In the genomic region with DNA sequence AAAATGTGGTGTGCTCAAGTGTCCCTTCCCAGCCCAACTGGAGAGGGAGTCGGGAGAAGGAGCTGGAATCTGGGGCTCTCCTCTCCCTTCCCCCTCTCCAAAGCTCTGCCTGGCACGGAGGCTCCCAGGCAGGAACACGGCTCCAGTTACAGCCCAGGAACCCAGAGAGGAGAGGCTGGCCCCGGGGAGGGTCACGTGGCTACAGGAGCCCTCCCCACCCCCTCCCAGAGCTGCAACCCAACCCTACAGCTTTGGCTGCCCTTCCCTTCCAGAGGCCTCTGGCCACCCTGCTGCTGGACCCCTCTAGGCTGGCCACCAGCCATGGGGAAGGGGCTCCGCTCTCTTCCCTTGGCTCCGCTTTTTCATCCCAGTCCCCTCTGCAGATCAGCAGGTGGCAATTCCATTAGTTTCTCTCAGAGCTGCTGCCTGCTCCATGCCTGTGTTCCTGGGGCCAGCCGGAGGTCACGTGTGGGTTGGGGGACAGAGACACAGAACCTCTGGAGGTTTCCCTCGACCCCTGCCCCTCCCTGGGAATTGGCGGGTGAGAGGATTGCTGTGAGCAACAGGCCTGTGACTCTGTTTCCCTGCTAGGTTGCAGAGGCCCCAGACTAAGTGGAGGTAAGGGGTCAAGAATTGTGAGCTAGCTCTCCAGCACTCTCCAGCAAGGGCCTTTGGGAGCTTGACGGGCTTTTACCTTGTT, we compare ENCODE assay signal across 9 mouse cellular contexts. TPM values are rescaled to one million over a fixed set of nuclear protein-coding genes. Genes with fewer than 3 reads are reported as not detected.
DNase-seq lines count a peak whose midpoint lies in the region; ATAC-seq lines count a peak whose summit lies in the region.
"Had no signal": no experiment of that assay in that cellular context is flagged by ENCODE, and none has a peak within 500 bp of the region (broad histone marks: within the 10 kb centered on the region; RNA-seq: fewer than 3 reads in every experiment).

No protein-coding gene starts in this region.

- H3K4me2 ChIP-seq in midbrain, embryonic 12.5 days (replicated peaks) = peak overlapping the region; percentile 69
- no peak overlapping the region for H3K4me2 ChIP-seq in midbrain, embryonic 16.5 days (ENCODE audit: low read length)
- peak overlapping the region; percentile 90 for H3K4me2 ChIP-seq in embryonic facial prominence, embryonic 13.5 days

- peak overlapping the region; percentile 30 for H3K27ac ChIP-seq in midbrain, embryonic 12.5 days (replicated peaks)
- H3K27ac ChIP-seq in midbrain, embryonic 16.5 days (ENCODE audit: low read length) = no peak overlapping the region
- H3K27ac ChIP-seq in embryonic facial prominence, embryonic 13.5 days = peak overlapping the region; percentile 92
- H3K27ac ChIP-seq: macrophage had no signal

- H3K9ac ChIP-seq in midbrain, embryonic 12.5 days (replicated peaks) = no peak overlapping the region
- no peak overlapping the region for H3K9ac ChIP-seq in midbrain, embryonic 16.5 days (ENCODE audit: low read depth, low read length)
- H3K9ac ChIP-seq in embryonic facial prominence, embryonic 13.5 days = peak overlapping the region; percentile 82

- WGBS in midbrain, embryonic 12.5 days = 5% methylated on average over 12 of the region's 12 CpGs
- WGBS in midbrain, embryonic 16.5 days = 7% methylated on average over 10 of the region's 12 CpGs
- 10% methylated on average over 12 of the region's 12 CpGs for WGBS in embryonic facial prominence, embryonic 13.5 days

- intact Hi-C loops in heart, postnatal 10 days (cut with DNase I) = loop anchor here (2.0 to 10.0 kb wide), 2 partner anchors 116 to 266 kb away; a partner anchor contains a TSS

- no peaks in the 10 kb centered on the region for H3K36me3 ChIP-seq in midbrain, embryonic 12.5 days
- H3K36me3 ChIP-seq in midbrain, embryonic 16.5 days (ENCODE audit: control insufficient read depth, insufficient read depth, low read length) = no peaks in the 10 kb centered on the region
- H3K36me3 ChIP-seq in embryonic facial prominence, embryonic 13.5 days = no peaks in the 10 kb centered on the region

- DNase-seq in heart, postnatal 10 days = peak; percentile 66 to 69
- peak; percentile 62 for DNase-seq in lung, postnatal 25 days (ENCODE audit: low spot score)
- DNase-seq in cerebellum, adult 9-11 months = no peak
- DNase-seq in adipocyte (ENCODE audit: low spot score) = no peak
- DNase-seq in spleen, adult 12 weeks (ENCODE audit: low spot score) = no peak

- peaks cover 95% of the 10 kb centered on the region for H3K27me3 ChIP-seq in midbrain, embryonic 12.5 days
- H3K27me3 ChIP-seq in midbrain, embryonic 16.5 days (ENCODE audit: control insufficient read depth, insufficient read depth, low read depth, low read length) = peaks cover 69% of the 10 kb centered on the region
- H3K27me3 ChIP-seq in embryonic facial prominence, embryonic 13.5 days = peaks cover 38% of the 10 kb centered on the region

- H3K9me3 ChIP-seq in midbrain, embryonic 12.5 days = no peaks in the 10 kb centered on the region
- H3K9me3 ChIP-seq in midbrain, embryonic 16.5 days (replicated peaks; ENCODE audit: control insufficient read depth, low read length, poor library complexity, severe bottlenecking) = no peaks in the 10 kb centered on the region
- H3K9me3 ChIP-seq in embryonic facial prominence, embryonic 13.5 days = no peaks in the 10 kb centered on the region

- peaks cover 55% of the 10 kb centered on the region for H3K4me1 ChIP-seq in midbrain, embryonic 12.5 days
- H3K4me1 ChIP-seq in midbrain, embryonic 16.5 days (ENCODE audit: control insufficient read depth, insufficient read depth, low read length) = peaks cover 26% of the 10 kb centered on the region
- peaks cover 74% of the 10 kb centered on the region for H3K4me1 ChIP-seq in embryonic facial prominence, embryonic 13.5 days

- no peak for ATAC-seq in midbrain, embryonic 12.5 days (ENCODE audit: low FRiP score, low read depth)
- no peak for ATAC-seq in midbrain, embryonic 16.5 days
- ATAC-seq in embryonic facial prominence, embryonic 13.5 days (ENCODE audit: insufficient number of reproducible peaks, insufficient read depth, low FRiP score, low TSS enrichment, low read depth) = peak; percentile 62

- H3K4me3 ChIP-seq in midbrain, embryonic 12.5 days = peak overlapping the region; percentile 52; the same call in 1 of the 2 replicates
- H3K4me3 ChIP-seq in midbrain, embryonic 16.5 days (ENCODE audit: low read depth, low read length) = no peak overlapping the region
- H3K4me3 ChIP-seq in embryonic facial prominence, embryonic 13.5 days = peak overlapping the region; percentile 73

RNA-seq across cellular contexts. Expression of a gene that starts 2.5 kb away (rescaled TPM):
- polyA plus RNA-seq in midbrain, embryonic 12.5 days (2016; fragmentation: Nextera tagmentation; extraction: Ambion mirVana) = 7.3 and 8.1 TPM in 2 replicates
- 3.0 and 3.6 TPM in 2 replicates for polyA plus RNA-seq in midbrain, embryonic 16.5 days (2015; fragmentation: Nextera tagmentation; extraction: Ambion mirVana)
- 6.9 and 7.3 TPM in 2 replicates for polyA plus RNA-seq in embryonic facial prominence, embryonic 13.5 days (2015; fragmentation: Nextera tagmentation; extraction: Ambion mirVana)
- total RNA-seq in heart, postnatal 10 days (2021) = 1 to 10 TPM; 6.1 to 7.5 TPM

RNA-seq across cellular contexts. Expression of a gene that starts 18.7 kb away (rescaled TPM):
- polyA plus RNA-seq in midbrain, embryonic 12.5 days (2016; fragmentation: Nextera tagmentation; extraction: Ambion mirVana) = 2.0 and 3.7 TPM in 2 replicates
- polyA plus RNA-seq in midbrain, embryonic 16.5 days (2015; fragmentation: Nextera tagmentation; extraction: Ambion mirVana) = 0.21 and 0.26 TPM in 2 replicates
- 3.7 and 4.0 TPM in 2 replicates for polyA plus RNA-seq in embryonic facial prominence, embryonic 13.5 days (2015; fragmentation: Nextera tagmentation; extraction: Ambion mirVana)
- total RNA-seq in heart, postnatal 10 days (2021) = not detected
- polyA plus RNA-seq: macrophage had no signal

Comparison
In these comparisons a context has a peak if more than half of its experiments do, and no peak if none do; other contexts are left out.
1. DNase-seq: peak in heart, postnatal 10 days (2 of 2) and lung, postnatal 25 days (single experiment); none in cerebellum, adult 9-11 months (single experiment), adipocyte (single experiment) and spleen, adult 12 weeks (single experiment).